Mouse (Mus musculus) left cerebral cortex, adult 11 months (tissue): ENCODE measurements at regions not wholly inside any gene's neighbourhood (a gene's known extent, or its start where the extent isn't known, plus 50 kb on each side); places are given as distances from the start of the nearest gene placed in this dataset.

ENCODE experiments used
- DNase-seq: peaks from one replicate; pipeline ENCODE4 v3.0.0; 2022; ENCODE audit warnings: low spot score

DNA sequence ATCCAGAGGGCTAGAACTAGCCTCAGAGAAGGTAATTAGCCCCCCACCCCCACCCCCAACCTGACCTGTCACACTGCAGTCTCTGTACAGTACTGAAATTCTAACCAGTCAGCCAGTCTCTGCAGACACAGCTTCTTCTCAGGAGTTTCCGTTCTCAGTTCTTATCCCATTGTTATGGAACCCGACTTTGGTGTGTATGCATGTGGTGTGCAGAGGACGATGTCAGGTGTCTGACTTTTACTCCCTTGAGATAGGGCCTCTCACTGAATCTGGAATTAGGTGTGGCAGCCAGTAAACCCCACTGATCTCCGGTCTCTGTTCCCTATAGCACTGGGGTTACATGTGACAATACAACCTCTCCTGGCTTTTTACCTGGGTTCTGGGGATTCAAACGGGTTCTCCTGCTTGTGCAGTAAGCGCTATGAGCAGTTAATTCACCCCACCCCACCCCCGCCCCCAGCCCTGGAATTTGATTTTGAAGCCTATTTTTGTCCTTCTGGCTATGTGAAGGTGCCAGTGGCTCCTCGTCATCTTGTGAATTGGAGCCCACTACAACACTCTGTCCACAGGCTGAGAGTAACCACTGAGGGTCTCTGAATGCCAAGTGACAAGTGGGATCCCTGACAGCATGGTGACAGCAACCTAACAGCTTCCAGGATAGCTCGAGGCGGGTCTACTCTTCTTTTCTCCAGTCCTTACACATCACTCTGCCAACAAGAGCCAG is 429.4 kb downstream of the Fut8 start:
- no peak for DNase-seq

DNA sequence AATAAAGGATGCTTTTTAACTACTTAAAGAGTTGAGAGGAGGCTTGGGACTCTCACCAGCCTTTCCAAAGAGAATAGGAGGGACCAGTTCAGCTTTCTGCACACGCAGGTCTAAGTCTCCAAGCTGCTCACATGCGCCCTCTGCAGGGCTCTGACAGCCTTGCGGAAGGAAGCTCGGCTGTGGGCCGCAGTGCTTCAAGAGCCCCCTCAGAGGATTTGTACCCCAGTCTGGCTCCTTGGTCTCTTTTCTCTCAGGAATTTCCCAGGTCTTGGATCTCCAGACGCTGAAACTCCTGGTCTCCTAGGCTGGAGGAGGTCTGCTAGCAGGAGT is 429.9 kb downstream of the Fut8 start:
- no peak for DNase-seq

- DNase-seq: no peak
Measured at GRCm38 (mm10) chr12:77670531-77670930, 432.6 kb downstream of the Fut8 start.

DNA sequence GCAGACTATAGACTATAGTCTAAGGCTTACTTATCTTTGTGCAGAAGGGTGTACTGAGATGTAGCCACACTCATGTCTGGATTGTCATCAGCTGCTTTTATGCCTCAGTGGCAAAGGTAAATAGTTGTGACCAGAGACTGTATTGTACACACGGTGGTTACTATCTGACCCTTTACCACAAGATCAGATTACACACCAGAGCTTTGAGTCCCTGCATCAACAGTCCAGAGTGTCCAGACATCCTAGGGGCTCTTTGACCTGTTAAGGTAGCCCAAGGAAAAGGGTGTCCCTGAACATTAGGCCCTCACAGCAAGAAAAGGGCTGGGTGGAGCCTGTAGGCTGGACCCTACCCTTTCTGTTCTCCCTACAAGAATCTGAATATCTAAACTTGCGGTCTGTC is 436.4 kb downstream of the Fut8 start:
- no peak for DNase-seq

DNA sequence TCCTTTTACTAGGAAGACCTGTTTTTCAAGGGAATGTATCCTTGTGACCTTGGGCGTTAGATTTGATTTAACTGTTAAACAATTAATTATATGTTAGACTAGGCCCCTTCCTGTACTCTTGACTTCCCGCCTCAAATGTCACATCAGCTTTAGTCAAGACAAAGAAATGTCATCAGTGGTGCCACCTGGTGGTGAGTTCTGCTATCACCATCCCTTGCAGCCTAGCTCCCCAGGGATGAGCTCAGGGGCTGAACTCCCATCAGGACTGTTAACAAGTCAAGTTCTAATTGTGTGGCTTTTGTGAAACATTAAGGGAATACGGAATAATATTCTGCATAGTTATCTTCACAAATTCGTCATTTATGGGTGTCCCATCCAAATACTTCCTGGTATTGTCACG is 436.8 kb downstream of the Fut8 start:
- no peak for DNase-seq

- DNase-seq: no peak
Measured at GRCm38 (mm10) chr12:77678040-77678439, 440.1 kb downstream of the Fut8 start.

DNA sequence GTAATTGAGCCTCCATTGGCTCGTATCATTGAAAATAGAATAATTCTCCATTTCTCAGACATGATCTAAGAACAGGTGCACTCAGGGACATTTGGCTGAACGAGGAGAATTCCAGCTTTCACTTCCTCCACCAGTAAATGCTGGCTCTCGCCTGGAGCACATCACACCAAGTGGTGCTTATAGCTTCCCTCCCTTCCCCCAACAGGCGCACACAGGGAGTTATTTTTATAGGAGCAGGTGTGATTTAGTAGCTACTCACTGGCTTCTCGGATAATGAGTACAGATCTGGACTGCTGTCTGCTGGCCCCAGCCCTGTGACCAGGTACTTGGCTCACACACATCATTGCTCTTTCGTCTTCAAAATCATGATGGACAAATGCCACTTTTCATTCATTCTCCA is 456.2 kb downstream of the Fut8 start:
- DNase-seq: no peak

- DNase-seq: no peak
Measured at GRCm38 (mm10) chr12:77696039-77696631, 458.2 kb downstream of the Fut8 start.

- no peak for DNase-seq
Measured at GRCm38 (mm10) chr12:77696662-77697061, 458.7 kb downstream of the Fut8 start.

GRCm38 (mm10) chr12:77698088-77698487 is 460.2 kb downstream of the Fut8 start:
- no peak for DNase-seq

- no peak for DNase-seq
Measured at GRCm38 (mm10) chr12:77699896-77700605, 462.1 kb downstream of the Fut8 start.

DNA sequence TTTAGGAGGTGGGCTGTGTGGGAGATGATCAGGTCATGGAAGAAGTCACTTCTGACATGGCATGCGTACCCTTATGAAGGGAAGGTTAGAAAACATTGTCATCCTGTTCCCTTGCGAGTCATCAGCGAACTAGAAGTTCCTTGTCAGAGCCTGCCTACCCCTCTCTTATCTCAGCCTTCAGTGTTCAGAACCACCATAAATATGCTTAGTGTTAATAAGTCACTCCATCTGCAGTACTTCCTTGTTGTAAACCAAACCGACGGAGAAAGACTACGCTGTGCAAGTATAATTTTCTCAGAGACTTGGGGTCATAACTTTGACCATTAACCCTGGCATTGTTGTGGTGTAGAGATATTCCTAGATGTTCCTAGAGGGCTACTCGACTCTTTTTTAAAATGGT is 477.6 kb downstream of the Fut8 start:
- DNase-seq: no peak

DNA sequence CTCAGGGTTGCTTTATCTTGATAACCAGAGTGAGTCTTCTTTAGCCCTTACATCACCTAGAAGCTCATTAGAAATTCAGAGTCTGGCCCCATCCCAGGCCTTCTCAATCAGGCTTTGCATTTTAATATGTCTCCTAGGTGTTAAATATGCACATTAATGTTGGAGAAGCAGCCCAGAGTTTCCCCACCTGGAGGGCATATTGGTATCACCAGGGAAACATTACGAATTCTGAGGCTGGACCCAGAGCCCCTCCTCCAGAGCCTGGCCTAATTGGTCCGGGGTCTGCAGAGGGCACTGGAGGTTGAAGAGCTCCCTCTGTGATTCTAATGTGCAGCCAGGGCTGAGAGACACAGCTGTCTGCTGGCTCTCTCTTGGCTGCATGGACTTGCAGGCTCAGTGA is 478.1 kb downstream of the Fut8 start:
- DNase-seq: no peak

DNA sequence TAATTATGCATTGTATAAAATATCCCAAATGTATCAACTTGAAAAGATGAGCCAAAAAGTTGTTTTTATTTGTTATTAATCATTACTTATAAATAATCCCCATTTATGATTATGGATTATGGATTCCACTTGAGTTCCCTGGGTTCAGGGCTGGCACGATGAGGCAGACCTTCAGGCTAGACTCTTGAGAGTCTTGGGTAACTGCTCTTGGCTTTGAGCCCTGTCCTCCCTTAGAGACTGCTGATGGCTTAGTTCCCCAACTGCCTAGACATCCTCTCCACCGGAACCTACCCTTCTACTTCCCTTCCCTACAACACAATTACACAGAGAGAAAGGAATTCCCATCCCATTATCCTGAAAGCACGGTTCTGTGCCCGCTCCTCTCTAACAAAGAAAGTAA is 466.3 kb upstream of the Gm6657 start:
- no peak for DNase-seq

DNA sequence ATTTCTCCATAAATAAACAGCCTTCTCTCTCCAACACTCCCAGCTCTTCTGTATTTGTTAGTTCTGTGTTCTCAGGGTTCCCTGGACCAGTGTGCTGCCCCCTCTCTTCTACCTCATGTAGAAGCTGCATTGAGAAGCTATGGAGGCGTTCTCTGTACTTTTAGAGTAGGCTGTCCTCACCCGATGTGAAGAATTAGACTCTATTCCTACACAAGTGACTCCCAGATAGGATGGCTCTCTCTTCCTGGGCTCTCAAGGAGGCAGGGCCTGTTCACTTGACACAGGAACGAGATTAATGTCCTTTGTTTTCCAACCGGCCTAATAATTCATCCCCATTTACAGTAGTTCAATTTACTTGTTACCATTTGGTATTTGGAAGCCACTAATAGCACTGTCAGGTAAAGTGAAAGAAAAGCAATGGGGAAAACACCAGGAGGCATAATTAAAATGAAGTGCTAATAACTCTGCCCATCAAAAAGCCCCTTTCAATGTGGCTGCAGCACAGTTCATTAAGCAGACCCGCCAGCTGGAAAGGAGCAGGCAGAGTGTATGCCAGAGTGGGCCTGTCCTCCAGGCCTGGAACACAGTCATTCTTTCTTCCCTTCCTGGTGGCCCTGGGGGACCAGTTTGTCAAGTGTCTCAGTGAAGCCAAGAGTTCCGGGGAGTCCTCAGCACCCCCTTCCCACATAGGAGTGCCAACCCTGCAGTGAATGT is 454.8 kb upstream of the Gm6657 start:
- DNase-seq: peak; percentile 9

GRCm38 (mm10) chr12:77742716-77743115 is 451.3 kb upstream of the Gm6657 start:
- no peak for DNase-seq

- DNase-seq: no peak
Measured at GRCm38 (mm10) chr12:77749438-77750007, 444.5 kb upstream of the Gm6657 start.

GRCm38 (mm10) chr12:77752181-77752580 is 441.9 kb upstream of the Gm6657 start:
- DNase-seq: no peak

GRCm38 (mm10) chr12:77756021-77756420 is 438.0 kb upstream of the Gm6657 start:
- DNase-seq: no peak

- DNase-seq: no peak
Measured at GRCm38 (mm10) chr12:77760976-77761375, 433.1 kb upstream of the Gm6657 start.

- no peak for DNase-seq
Measured at GRCm38 (mm10) chr12:77776011-77776546, 418.0 kb upstream of the Gm6657 start.

GRCm38 (mm10) chr12:77776755-77777154 is 417.3 kb upstream of the Gm6657 start:
- no peak for DNase-seq
